Mouse (Mus musculus) megakaryocyte progenitor cell, adult 5-6 weeks (primary cell): Measurements from ENCODE around the gene Edc4. TPM values are rescaled to one million over a fixed set of nuclear protein-coding genes. Genes with fewer than 3 reads are reported as not detected.
A peak's percentile ranks its signal among the peaks of the same experiment; 100 is the strongest.
"Not testable (repeated sequence)": the region's sequence is repeated elsewhere in the genome, so short reads cannot be mapped to it uniquely, and the experiment has no call there.

Experiments used
- ATAC-seq: replicated peaks from 2 replicates; pipeline ENCODE4 v1.8.0; 2016; ENCODE audit warnings: mild to moderate bottlenecking, moderate TSS enrichment, inconsistent platforms; ENCODE audit not compliant: poor library complexity
- total RNA-seq, 2 experiments: library from RNA; stranded (forward) in 1 of 2; stranded (reverse) in 1 of 2; fragments of 157-497, 149-512 nt in 1 of 2; fragments of 200-1000 nt in 1 of 2; gene quantifications; 2 replicates each; pipeline versions ENCODE4 v1.2.3 to v1.2.4; 2015 to 2017

Gene Edc4
- 13.2 and 17.1 TPM in 2 replicates for total RNA-seq (2015)
- total RNA-seq (2017) = 27.6 and 33.2 TPM in 2 replicates

DNA sequence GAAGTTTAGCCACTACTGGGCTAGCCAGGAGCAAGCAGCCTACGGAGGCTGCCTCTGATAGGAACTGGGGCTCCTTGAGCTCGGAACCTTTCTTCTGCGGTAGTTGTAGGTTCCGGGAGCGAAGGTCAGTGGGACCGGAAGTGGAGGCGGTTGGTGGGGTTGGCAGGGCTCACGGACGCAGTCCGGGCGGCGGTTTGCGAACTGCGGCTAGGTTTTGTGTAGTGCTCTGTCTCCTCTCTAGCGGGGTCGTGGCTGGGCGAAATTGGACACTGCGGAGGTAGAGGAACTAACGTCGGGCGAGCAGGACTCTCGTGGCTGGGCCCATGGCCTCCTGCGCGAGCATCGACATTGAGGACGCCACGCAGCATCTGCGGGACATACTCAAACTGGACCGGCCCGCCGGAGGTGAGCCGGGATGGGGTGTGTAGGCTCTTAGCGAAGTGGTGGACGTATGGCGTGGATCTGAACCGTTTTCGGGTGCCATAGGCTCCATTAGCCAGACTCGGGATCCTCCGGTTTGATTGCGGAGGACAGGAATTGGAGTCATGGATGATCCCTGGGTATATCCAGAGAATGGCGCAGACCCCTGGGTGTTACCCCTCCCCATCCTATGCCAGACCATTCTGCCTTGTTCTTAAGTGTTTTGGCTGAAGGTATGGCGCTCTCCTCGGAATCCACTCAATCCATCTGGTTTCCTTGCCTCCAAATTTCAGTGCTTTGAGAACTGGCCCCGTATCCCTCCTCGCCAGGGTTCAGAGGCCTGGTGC lies at the start of gene Edc4:
Gene Edc4 (plus strand): TSS at position 128 of the 767 bp plus-strand sequence.
- ATAC-seq = peak; percentile 99

DNA sequence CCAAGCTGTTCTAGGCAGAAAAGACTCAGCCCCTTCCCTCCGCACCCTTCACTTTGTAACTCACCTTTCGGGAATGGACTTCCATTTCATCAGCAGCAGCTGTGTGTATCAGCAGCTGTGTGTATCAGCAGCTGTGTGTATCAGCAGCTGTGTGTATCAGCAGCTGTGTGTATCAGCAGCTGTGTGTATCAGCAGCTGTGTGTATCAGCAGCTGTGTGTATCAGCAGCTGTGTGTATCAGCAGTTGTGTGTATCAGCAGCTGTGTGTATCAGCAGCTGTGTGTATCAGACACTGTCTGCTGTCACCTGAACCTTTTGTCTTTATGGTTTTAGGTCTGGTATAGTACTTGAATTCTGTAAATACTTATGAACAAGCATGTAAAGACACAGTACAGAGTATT lies 46.9 kb upstream of the Edc4 start:
- not testable (repeated sequence) for ATAC-seq

DNA sequence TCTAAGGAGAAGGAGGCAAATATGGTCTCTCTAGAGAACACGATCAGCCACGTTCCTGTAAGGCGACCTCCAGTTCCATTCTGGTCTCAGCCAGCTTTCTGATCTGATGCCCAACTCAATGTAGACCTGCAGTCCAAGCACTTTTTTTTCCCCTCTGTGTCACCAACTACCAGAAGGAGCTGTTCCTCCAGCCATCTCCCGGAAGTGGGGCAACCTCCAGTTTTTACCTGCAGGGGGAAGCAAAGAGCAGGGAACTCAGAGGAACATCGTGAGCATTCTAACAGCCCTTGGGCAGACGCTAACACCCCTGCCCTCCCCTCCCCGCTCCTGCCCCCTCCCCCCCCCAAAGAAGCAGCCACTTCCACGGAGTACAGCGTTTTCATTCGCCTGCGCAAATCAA lies 45.4 kb upstream of the Edc4 start:
- peak; percentile 100 for ATAC-seq

DNA sequence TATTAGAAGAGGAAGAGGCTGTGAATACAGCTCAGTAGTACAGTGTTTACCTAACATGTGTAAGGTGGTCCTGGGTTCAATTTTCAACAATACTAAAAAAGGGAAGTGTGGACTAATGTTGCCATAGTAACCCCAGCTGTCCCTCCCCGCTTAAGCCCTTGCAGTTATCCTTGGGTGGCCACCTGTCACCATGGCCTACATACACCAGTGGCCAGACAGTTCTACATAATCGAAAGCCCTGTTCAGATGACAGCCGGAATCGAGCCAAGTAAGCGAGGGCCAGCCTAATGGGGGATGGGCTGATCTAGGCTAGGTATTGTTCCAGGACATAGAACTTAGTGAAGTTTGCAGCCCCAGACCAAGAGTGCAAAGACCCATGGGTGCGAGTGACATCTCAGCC lies 43.7 kb upstream of the Edc4 start:
- no peak for ATAC-seq

DNA sequence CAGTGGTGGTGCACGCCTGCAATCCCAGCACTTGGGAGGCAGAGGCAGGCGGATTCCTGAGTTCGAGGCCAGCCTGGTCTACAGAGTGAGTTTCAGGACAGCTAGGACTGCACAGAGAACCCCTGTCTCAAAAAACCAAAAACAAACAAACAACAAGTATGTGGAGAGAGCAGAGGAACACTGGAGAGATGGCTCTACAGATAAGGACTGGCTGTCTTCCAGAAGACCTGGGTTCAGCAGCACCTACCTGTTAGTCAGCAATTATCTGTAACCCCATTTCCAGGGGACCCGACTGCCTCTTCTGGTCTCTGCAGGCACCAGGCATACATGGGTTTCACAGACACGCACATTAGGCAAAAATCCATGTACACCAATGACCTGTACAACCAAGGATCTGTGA lies 41.5 kb upstream of the Edc4 start:
- ATAC-seq = no peak

DNA sequence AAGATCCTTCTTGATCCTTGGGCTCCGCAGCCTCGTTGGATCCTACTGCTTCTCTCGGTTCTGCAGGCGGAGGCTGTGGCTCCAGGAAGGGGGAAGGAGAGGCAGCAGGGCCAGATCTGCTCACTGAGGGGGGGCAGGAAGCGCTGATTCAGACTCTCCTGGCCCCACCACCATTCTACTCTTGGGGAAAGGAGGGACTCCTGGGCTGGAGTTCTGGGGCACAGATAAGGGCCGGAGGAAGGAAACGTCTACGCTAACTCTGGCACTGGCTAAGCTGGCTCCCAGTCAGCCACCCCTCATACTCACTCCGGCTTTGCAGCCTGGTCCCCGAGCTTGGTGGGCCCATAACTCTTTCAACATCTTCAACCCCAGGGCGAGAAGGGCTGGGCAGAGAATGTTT lies 34.0 kb upstream of the Edc4 start:
- no peak; the same call in 1 of the 2 replicates for ATAC-seq

DNA sequence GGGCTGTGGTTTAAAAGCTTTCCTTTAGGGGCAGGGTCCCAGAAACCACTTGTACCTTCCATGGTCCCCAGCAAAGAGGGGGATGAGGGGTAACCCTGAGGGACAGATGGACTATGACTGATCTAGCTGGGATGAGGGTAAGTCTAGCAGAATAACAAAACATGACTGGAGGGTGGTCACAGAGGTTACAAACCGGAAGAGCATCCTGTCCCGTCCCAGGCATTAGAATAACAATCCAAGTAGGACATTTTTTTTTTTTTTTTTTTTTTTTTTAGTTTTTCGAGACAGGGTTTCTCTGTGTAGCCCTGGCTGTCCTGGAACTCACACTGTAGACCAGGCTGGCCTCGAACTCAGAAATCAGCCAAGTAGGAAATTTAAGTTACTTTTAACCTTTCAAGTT lies 30.7 kb upstream of the Edc4 start:
- no peak for ATAC-seq

DNA sequence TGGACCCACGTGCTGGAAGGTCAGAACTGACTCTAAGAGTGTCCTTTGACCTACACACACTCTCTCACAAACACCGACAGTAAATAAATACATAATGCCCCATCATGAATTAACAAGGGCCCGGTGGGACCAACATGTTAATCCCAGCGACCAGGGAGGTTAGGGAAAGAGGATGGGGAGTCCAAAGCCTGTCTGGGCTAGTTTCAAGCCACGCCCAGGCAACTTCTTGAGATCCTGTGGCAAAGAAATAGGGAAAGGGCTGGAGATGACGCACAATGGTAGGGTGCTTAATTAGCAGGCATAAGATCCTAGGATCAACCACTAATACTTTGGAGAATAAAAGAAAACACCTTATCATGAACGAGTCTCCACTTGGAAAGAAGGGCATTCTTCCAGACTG lies 30.1 kb upstream of the Edc4 start:
- ATAC-seq = no peak

DNA sequence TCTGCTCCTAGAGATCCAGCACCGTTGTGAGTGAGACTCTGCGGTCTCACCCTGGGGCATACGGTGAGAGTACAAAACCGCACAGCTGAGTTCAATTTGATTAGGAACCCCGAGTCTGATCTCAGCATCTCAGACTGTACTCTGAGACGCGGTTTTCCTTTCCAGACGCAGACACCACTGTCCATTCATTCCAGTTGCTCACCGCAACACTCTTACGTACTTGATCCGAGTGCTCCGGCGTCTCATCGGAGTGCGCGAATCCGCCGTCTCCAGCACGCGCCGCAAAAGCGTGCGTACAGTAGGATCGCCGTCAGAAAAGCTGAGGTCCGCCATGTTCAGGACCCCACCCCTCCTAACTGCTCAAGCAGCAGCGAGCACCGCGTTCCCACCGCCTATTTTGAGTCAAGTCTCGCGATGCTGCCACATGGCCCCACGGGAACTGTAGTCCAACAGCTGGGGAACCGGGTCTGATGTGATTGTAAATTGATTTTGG lies 29.0 kb upstream of the Edc4 start:
- peak; percentile 79 for ATAC-seq

DNA sequence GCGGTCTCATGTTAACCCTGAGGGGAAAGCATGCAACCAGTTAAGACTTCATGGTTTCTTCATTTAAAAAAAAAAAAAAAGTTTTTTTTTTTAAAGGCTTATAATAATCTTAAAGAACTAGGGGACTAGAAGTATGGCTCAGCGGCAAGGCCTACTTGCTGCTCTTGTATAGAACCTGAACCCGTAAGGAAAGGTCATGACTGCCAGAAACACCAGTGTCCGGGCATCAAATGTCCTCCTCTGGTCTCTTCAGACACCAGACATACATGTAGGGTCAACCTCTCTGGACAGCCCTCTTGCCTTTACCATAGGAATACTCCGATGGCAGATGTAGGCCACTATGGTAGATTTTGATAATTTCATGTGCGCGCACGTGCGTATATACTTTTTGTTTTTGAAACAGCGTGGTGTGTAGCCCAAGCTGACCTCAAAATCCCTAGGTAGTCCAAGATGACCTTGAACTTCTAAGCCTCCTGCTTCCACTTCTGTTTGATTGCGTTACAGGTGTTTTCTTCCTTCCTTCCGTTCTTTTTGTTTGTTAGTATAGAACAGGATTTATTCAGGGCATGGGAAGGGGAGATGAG lies 28.4 kb upstream of the Edc4 start:
- ATAC-seq = no peak

DNA sequence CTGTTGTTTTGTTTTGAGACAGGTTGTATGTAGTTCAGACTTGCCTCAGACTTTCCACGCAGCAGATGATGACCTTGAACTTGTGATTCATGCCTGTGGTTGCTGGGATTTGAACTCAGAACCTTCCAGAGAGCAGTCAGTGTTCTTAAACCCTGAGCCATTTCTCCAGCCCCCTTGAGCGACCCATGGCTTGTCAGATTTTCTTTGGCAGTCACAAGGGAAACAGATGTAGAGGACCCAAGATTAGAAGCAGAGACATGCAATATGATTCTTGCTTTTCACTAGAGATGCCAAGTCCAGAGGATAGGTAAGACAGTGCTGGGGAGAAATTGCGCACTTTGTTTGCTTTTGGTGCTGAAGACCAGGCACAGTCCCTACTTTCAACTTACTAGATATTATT lies 27.5 kb upstream of the Edc4 start, which contains the start of gene Cenpt:
Gene Cenpt (minus strand): TSS at position 101 of the 400 bp plus-strand sequence.
- no peak for ATAC-seq

DNA sequence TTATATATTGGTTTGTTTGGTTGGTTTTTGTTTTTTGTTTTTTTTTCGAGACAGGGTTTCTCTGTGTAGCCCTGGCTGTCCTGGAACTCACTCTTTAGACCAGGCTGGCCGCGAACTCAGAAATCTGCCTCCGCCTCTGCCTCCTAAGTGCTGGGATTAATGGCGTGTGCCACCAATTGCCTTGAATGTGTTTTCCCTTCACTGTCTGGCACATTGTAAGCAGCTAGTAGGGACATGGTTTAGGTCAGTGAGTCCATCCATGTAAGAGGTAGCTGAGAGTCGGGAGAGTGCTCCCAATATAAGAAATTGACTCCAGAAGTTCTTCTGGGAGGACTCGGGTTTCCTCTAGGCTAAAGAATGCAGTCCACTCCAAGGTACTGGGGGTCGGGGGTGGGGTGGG lies 26.4 kb upstream of the Edc4 start:
- ATAC-seq = no peak

DNA sequence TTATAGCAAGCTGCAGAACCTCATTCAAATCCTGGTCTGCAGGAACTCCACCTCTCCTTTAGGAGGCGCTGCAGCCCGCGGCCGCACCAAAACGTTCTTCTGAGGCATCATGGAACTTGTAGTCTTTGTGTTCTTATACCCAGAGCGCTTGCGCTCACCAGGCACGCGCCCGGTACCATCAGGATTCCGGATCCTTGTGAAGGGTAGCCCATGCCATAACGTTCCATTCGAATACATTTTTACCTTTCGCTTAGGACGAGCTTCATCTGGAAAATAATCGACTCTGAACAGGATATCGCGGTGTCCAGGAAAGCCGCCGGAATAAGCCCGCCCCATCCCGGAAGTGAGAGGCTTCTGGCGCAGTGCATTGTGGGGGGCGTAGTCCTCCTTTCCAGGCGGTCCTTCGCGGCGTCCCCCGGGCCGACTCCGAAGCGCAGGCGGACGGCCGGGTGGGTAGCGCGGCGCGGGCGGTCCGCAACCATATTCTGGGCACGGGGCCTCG lies 25.9 kb upstream of the Edc4 start, which contains the start of gene Thap11:
Gene Thap11 (plus strand): TSS at position 418 of the 502 bp plus-strand sequence.
- peak; percentile 62 for ATAC-seq

DNA sequence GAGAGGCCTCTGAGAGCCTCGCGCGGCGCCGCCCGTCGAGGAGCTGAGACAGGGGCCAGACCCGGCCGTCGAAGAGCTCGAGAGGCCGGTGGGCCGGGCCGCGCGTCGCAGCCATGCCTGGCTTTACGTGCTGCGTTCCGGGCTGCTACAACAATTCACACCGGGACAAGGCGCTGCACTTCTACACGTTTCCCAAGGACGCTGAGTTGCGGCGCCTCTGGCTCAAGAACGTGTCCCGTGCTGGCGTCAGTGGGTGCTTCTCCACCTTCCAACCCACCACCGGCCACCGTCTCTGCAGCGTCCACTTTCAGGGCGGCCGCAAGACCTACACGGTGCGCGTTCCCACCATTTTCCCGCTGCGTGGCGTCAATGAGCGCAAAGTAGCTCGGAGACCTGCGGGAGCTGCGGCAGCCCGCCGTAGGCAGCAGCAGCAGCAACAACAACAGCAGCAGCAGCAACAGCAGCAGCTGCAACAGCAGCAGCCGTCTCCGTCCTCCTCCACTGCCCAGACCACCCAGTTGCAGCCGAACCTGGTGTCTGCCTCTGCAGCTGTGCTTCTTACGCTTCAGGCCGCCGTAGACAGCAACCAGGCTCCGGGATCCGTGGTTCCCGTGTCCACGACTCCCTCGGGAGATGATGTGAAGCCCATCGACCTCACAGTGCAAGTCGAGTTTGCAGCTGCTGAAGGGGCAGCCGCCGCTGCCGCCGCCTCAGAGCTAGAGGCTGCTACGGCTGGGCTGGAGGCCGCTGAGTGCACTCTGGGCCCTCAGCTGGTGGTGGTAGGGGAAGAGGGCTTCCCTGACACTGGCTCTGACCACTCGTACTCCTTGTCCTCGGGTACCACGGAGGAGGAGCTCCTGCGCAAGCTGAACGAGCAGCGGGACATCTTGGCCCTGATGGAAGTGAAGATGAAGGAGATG lies 25.2 kb upstream of the Edc4 start:
- ATAC-seq = no peak

DNA sequence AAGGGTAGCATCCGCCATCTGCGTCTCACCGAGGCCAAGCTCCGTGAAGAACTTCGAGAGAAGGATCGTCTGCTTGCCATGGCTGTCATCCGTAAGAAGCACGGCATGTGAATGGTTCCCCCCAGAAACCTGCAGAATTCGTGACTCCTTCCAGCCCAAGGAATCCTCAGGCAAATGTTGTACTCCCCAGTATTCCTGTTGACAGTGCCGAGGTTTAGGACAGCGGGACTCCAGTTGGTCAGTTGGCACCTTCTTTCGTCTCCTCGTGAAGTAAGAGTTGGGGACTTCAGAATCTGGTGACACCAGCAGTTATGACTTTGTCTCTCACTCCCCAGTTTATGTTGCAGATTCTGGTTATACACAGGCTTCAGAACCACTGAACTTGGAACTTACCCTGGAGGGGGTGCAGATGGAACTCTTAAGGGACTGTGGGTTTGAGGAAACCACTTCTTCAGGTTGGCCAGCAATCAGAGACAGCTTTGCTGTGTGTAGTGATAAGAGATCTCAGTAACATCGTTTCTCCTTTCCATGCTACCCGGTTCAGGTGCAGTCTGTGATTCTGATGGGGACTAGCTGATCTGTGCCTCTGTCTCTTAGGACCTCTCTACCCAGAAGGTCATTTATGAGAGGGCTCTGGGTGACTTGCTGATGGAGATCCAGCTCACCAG lies 24.4 kb upstream of the Edc4 start:
- ATAC-seq = no peak

DNA sequence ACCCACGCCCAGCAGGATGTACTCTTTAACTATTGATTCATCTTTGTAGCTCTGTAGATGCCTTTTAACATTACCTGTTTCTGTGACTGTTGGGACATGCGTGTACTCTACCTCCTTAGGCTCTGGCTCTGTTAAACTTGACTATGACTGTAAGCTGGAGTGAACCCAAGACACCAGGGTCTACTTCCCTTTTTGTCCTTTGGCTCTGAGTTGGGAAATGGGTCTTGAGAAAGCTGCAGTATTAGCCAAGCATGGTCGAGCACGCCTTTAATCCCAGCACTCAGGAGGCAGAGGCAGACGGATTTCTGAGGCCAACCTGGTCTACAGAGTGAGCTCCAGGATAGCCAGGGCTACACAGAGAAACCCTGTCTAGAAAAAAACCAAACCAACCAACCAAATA lies 22.2 kb upstream of the Edc4 start:
- ATAC-seq = peak; percentile 15

DNA sequence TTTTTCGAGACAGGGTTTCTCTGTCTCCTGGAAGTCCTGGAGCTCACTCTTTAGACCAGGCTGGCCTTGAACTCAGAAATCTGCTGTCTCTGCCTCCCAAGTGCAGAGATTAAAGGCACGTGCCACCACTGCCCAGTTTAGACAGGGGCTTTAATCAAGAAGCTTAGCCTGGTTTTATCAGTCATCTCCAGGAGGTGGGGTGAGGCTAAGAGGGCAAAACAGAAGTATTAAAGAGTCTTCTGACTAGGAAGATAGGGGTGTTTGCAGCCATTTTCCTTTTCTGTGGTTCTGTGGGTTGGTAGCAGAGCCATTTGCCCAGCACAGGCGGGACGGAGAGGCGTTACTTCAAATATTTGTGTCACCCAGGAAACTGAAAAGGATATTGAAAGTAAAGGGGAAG lies 21.4 kb upstream of the Edc4 start:
- ATAC-seq = peak; percentile 19

DNA sequence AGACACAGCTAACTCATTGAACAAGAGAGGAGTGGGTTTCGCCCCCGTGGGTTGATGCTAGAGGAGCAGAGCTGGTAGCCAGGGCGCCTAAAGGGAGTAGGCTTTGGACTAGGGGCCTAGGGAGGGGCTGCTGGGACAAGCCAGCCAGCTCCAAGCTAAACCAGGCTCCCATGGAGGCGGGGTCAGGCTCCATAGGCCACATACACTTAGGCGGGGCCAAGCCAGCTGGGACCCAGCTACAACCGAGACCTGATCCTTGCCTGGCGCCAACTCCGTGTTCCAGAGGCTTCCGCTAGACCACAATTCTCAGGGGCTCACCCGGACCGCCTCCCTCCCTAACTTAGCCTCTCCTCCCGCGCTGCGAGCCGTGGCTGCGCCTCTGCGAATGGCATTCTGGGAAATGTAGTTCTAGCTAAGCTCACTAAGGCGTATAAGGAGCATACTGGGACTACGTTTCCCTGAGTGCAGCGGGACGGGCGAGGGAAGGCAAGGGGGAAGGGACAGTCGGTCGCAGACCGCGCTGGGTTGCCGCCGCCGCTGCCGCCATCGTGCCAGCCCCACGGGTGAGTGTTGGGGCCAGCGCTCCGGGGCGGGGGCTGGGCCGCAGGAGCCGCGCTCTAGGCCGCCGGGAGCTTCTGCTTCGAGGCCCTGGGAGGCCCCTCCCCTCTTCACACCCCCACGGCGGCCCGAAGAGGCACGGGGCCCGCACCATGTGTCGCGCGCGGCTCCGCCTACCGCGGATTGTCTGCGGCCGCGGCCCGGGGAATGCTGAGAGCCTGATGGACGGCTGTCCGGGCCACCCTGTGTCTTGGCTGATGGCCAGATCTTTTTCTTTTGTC lies 20.3 kb upstream of the Edc4 start, which contains the start of gene Nutf2:
Gene Nutf2 (plus strand): TSS at position 438 of the 839 bp plus-strand sequence.
- peak; percentile 84 for ATAC-seq

DNA sequence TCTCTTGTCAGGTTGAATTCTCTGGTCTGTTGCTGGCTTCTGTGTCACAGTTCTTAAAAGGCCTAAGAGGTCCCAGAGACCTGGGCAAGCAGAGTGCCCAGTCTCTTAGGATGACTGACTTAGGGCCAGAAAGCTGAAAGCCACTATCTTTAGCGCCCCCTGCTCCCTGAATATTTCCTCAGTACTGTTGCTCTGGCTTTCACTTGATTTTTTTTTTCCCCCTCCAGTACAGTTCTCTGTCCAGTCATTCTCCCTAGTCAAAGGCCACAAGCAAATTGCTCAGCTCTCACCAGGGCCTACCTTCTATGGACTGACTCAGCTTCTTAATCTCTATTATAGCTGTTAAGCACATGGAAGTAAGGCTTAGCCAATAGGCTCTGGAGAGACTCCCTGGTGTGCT lies 18.7 kb upstream of the Edc4 start:
- ATAC-seq = no peak
